Mouse (Mus musculus) forebrain, postnatal 0 days (tissue): ENCODE data around the gene Atg9a. TPM values are rescaled to one million over a fixed set of nuclear protein-coding genes. Genes with fewer than 3 reads are reported as not detected.
"Not testable (repeated sequence)": the region's sequence is repeated elsewhere in the genome, so short reads cannot be mapped to it uniquely, and the experiment has no call there.

ENCODE experiments used
- ATAC-seq: fragments of 200-750 bp; cut with Nextera tagmentation; 2 replicates; pipeline ENCODE4 v1.8.0; 2017; ENCODE audit warnings: mild to moderate bottlenecking, moderate library complexity
- DNase-seq: peaks from one replicate; pipeline ENCODE4 v3.0.0-alpha.2; 2015
- H3K27ac ChIP-seq: fragments of 300-500 bp; sonication (generic); 2 replicates; pipeline ENCODE4 v1.5.1; 2014; ENCODE audit warnings: low read depth, mild to moderate bottlenecking, antibody characterized with exemption, low read length, moderate library complexity, mixed read lengths
- H3K27me3 ChIP-seq: fragments of 300-500 bp; sonication (generic); 2 replicates; pipeline ENCODE4 v1.6.1; 2014; ENCODE audit warnings: mild to moderate bottlenecking, low read length, mixed read lengths; ENCODE audit not compliant: insufficient read depth
- H3K36me3 ChIP-seq: fragments of 300-500 bp; sonication (generic); 2 replicates; pipeline ENCODE4 v1.6.1; 2014; ENCODE audit warnings: mild to moderate bottlenecking, moderate library complexity; ENCODE audit not compliant: insufficient read depth
- H3K4me1 ChIP-seq: fragments of 300-500 bp; sonication (generic); 2 replicates; pipeline ENCODE4 v1.6.1; 2014; ENCODE audit warnings: antibody characterized with exemption; ENCODE audit not compliant: insufficient read depth
- H3K4me2 ChIP-seq: fragments of 300-500 bp; sonication (generic); 2 replicates; pipeline ENCODE4 v1.6.1; 2014; ENCODE audit warnings: low read depth, mild to moderate bottlenecking, moderate library complexity
- H3K4me3 ChIP-seq: fragments of 300-500 bp; sonication (generic); 2 replicates; pipeline ENCODE4 v1.5.1; 2014; ENCODE audit warnings: low read depth, low read length, mixed read lengths
- H3K9ac ChIP-seq: fragments of 300-500 bp; sonication (generic); 2 replicates; pipeline ENCODE4 v1.6.1; 2014; ENCODE audit warnings: mild to moderate bottlenecking
- H3K9me3 ChIP-seq: fragments of 300-500 bp; sonication (generic); 2 replicates; pipeline ENCODE4 v1.6.1; 2016; ENCODE audit warnings: low read length
- CTCF ChIP-seq: sonication (generic); IDR thresholded peaks from 2 replicates; pipeline ENCODE4 v1.5.1; 2016; ENCODE audit warnings: antibody characterized with exemption, control low read depth, low read depth
- WGBS: fragments of 180-500 bp; shearing (Covaris S2); extraction: QIAGEN DNeasy Blood & Tissue Kit; methylation state at CpG from one replicate; pipeline ENCODE4 v1.1.7; 2014; 5-methylcytosine and 5-hydroxymethylcytosine counted together
- polyA plus RNA-seq: library from polyadenylated mRNA; unstranded; fragments of >200 nt; fragmentation: Nextera tagmentation; extraction: Ambion mirVana; gene quantifications from 2 replicates; pipeline ENCODE4 v1.2.1, GENCODE M21; 2015
- total RNA-seq: library from RNA; depleted of rRNA; stranded (reverse); fragments of >200 nt; gene quantifications from 2 replicates; pipeline ENCODE4 v1.2.3, GENCODE M21; 2014; rRNA removed

Gene Atg9a
- total RNA-seq (53.2 and 76.1 TPM in 2 replicates), polyA plus RNA-seq (47.2 and 57.9 TPM in 2 replicates)

- 1% methylated on average over 55 of the region's 56 CpGs for WGBS
- H3K9ac ChIP-seq, result peak within 1 kb of the TSS; percentile 96
Measured at GRCm38 (mm10) chr1:75191622-75192402, at the start of gene Atg9a, which contains the start of gene Ankzf1. TSS of gene Atg9a (minus strand) at chr1:75192196. TSS of gene Ankzf1 (plus strand) at chr1:75192151.

GRCm38 (mm10) chr1:75239591-75239990, 47.6 kb upstream of the Atg9a start:
- 84% methylated on average over 10 of the region's 10 CpGs for WGBS
- Histone ChIP-seq H3K27ac (no peak overlapping the region), H3K9ac (no peak overlapping the region), H3K4me3 (no peak overlapping the region), H3K9me3 (no peaks in the 10 kb centered on the region), H3K36me3 (peaks cover 23% of the 10 kb centered on the region), H3K27me3 (no peaks in the 10 kb centered on the region), H3K4me2 (no peak overlapping the region), H3K4me1 (0 out of 2 replicates have a peak, but pooled peaks cover 9% of the 10 kb centered on the region)
- no peak for DNase-seq
- no peak for TF ChIP-seq CTCF
- ATAC-seq, result no peak

More at GRCm38 (mm10) chr1:75191622-75192402, at the start of gene Atg9a, which contains the start of gene Ankzf1:
- peaks cover 19% of the 10 kb centered on the region for H3K4me1 ChIP-seq
- peak within 1 kb of the TSS; percentile 96 for H3K27ac ChIP-seq
- H3K4me2 ChIP-seq, result peak within 1 kb of the TSS; percentile 90
- H3K36me3 ChIP-seq, result peaks cover 44% of the 10 kb centered on the region
- H3K4me3 ChIP-seq, result peak within 1 kb of the TSS; percentile 86
- DNase-seq (peak; percentile 97), ATAC-seq (peak; percentile 100)
- no peaks in the 10 kb centered on the region for H3K27me3 ChIP-seq
- no peaks in the 10 kb centered on the region for H3K9me3 ChIP-seq
- 0 out of 2 replicates have a peak, but pooled peaks have one; percentile 5 for TF ChIP-seq CTCF

- Histone ChIP-seq H3K9me3 (no peaks in the 10 kb centered on the region), H3K27me3 (no peaks in the 10 kb centered on the region), H3K4me3 (peak within 1 kb of the TSS; percentile 69), H3K4me2 (peak within 1 kb of the TSS; percentile 84), H3K36me3 (peaks cover 10% of the 10 kb centered on the region; the same call in 1 of the 2 replicates), H3K27ac (peak within 1 kb of the TSS; percentile 85), H3K4me1 (0 out of 2 replicates have a peak, but pooled peaks cover 9% of the 10 kb centered on the region), H3K9ac (peak within 1 kb of the TSS; percentile 80)
- ATAC-seq (peak; percentile 92), DNase-seq (peak; percentile 83)
- TF ChIP-seq CTCF, result 0 out of 2 replicates have a peak, but pooled peaks have one; percentile 2
- 5% methylated on average over 64 of the region's 64 CpGs for WGBS
Measured at GRCm38 (mm10) chr1:75236117-75237050, 44.4 kb upstream of the Atg9a start, which contains the start of gene Dnajb2. TSS of gene Dnajb2 (plus strand) at chr1:75236406.

GRCm38 (mm10) chr1:75234606-75235005, 42.6 kb upstream of the Atg9a start:
- Histone ChIP-seq H3K27me3 (no peaks in the 10 kb centered on the region), H3K36me3 (0 out of 2 replicates have a peak, but pooled peaks cover 2% of the 10 kb centered on the region), H3K27ac (no peak overlapping the region), H3K9me3 (no peaks in the 10 kb centered on the region), H3K4me3 (no peak overlapping the region), H3K4me2 (peak overlapping the region; percentile 6; the same call in 1 of the 2 replicates), H3K4me1 (0 out of 2 replicates have a peak, but pooled peaks cover 9% of the 10 kb centered on the region), H3K9ac (no peak overlapping the region)
- TF ChIP-seq CTCF, result peak; percentile 74
- ATAC-seq (peak; percentile 67), DNase-seq (peak; percentile 78)
- WGBS, result 2% methylated on average over 8 of the region's 8 CpGs

GRCm38 (mm10) chr1:75232489-75232888, 40.5 kb upstream of the Atg9a start:
- H3K36me3 ChIP-seq, ATAC-seq, H3K4me1 ChIP-seq, DNase-seq, H3K4me2 ChIP-seq, H3K27ac ChIP-seq, H3K9me3 ChIP-seq, H3K9ac ChIP-seq, H3K4me3 ChIP-seq, H3K27me3 ChIP-seq: not testable (repeated sequence)
- WGBS, result 68% methylated on average over 4 of the region's 4 CpGs

GRCm38 (mm10) chr1:75231664-75232152, 39.7 kb upstream of the Atg9a start, which contains the start of gene A630095N17Rik:
TSS of gene A630095N17Rik (minus strand) at chr1:75232102.
- Histone ChIP-seq H3K27me3 (no peaks in the 10 kb centered on the region), H3K27ac (no peak within 1 kb of the TSS), H3K9ac (no peak within 1 kb of the TSS), H3K9me3 (no peaks in the 10 kb centered on the region), H3K4me2 (no peak within 1 kb of the TSS), H3K4me3 (no peak within 1 kb of the TSS), H3K36me3 (no peaks in the 10 kb centered on the region), H3K4me1 (no peaks in the 10 kb centered on the region)
- no peak for ATAC-seq
- TF ChIP-seq CTCF, result no peak
- DNase-seq, result no peak
- 74% methylated on average over 5 of the region's 5 CpGs for WGBS
